Mouse (Mus musculus) T-cell, adult 2 months (primary cell): Measurements from ENCODE around the gene Gm21981.

Experiments used
- DNase-seq: peaks from one replicate; pipeline ENCODE4 v3.0.0; 2022; ENCODE audit warnings: low spot score

Gm21981 gene

GRCm38 (mm10) chr17:47702548-47703345, 8.5 kb upstream of the Gm21981 start:
- DNase-seq: no peak

- no peak for DNase-seq
Measured at GRCm38 (mm10) chr17:47701793-47702192, 7.5 kb upstream of the Gm21981 start.

GRCm38 (mm10) chr17:47699055-47699454, 4.8 kb upstream of the Gm21981 start:
- no peak for DNase-seq

GRCm38 (mm10) chr17:47698156-47698555, 3.9 kb upstream of the Gm21981 start:
- DNase-seq: no peak

- DNase-seq: no peak
Measured at GRCm38 (mm10) chr17:47695337-47695710, 1.1 kb upstream of the Gm21981 start.

- DNase-seq: peak; percentile 94
Measured at GRCm38 (mm10) chr17:47694503-47695336, 465 bp upstream of the Gm21981 start, which contains the start of gene Prickle4. Prickle4 (minus strand) TSS chr17:47694736.

- DNase-seq: no peak
Measured at GRCm38 (mm10) chr17:47693671-47694441, 399 bp downstream of the Gm21981 start.

- DNase-seq: no peak
Measured at GRCm38 (mm10) chr17:47691650-47692049, 2.6 kb downstream of the Gm21981 start.

- DNase-seq: no peak
Measured at GRCm38 (mm10) chr17:47689894-47690293, 4.4 kb downstream of the Gm21981 start.

GRCm38 (mm10) chr17:47688608-47689575, 5.4 kb downstream of the Gm21981 start, which contains the start of gene Frs3:
Frs3 (plus strand) TSS chr17:47689030.
- peak; percentile 40 for DNase-seq

GRCm38 (mm10) chr17:47688344-47688607, 6.0 kb downstream of the Gm21981 start, which contains the start of gene Tomm6:
Tomm6 (minus strand) TSS chr17:47688386.
- no peak for DNase-seq

GRCm38 (mm10) chr17:47687409-47688343, 6.6 kb downstream of the Gm21981 start:
- DNase-seq: peak; percentile 95

- DNase-seq: no peak
Measured at GRCm38 (mm10) chr17:47682836-47683235, 11.4 kb downstream of the Gm21981 start.

- no peak for DNase-seq
Measured at GRCm38 (mm10) chr17:47678702-47679101, 15.6 kb downstream of the Gm21981 start.

GRCm38 (mm10) chr17:47678238-47678637, 16.0 kb downstream of the Gm21981 start:
- no peak for DNase-seq

GRCm38 (mm10) chr17:47676581-47676980, 17.7 kb downstream of the Gm21981 start:
- peak; percentile 35 for DNase-seq

GRCm38 (mm10) chr17:47672311-47673111, 21.7 kb downstream of the Gm21981 start:
- no peak for DNase-seq

- no peak for DNase-seq
Measured at GRCm38 (mm10) chr17:47671988-47672310, 22.3 kb downstream of the Gm21981 start.

GRCm38 (mm10) chr17:47669166-47669565, 25.1 kb downstream of the Gm21981 start:
- no peak for DNase-seq
